Mouse (Mus musculus): Measurements from ENCODE around the gene Rara.

Gene Rara

DNA sequence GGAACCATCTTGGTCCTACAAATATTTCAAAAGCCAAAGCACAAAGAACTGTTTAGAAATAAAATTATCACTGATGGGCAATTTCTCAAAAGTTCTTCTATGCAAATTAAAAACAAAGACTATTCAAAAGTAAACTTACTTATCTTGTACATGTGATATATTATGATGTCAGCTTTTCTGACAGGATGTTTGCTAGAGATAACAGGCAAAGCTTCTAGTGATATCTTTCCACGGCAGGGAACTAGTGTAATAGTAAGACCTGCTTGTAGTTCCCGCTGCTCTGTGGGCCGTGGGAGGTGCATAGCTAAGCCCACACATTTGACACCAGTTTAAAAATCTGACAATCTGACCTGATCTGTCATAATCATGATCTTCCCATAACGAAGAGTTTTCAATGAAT lies 82.5 kb downstream of the Rara start:
- DNase-seq: no peak

DNA sequence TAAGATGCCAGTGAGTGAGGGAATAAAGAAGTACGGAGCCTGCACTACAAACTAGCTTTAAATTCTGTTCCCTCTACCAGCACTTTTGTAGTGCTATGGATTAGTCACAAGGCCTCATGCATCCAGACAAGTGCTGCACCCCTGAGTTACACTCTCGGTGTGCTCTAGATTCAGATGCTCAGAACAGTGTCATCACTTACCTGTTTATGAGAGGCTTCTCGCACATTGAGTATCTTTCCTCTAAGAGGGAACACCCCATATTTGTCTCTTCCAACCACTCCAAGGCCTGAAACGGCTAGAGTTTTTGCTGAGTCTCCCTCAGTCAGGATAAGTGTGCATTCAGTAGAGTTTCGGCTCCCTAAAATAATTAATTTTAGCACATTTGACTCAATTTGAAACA lies 83.1 kb downstream of the Rara start:
- DNase-seq: no peak

DNA sequence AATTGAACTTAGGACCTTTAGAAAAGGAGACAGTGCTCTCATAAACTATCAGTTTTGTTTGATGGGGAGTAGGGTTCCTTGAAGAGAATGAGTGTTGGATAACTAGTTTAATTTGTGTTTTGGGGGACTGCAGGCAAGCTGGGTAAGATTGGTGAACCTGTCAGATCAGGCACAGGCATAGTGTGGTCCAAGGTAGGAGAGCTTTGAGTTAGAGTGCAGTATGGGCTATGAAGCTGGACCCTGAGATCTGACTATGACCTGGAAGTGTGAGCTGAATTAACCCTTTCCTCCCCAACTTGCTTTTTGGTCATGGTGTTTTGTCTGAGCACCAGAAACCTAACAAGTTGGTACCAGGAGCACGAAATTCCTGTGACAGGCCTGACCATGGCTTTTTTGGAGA lies 86.2 kb downstream of the Rara start:
- DNase-seq: no peak

DNA sequence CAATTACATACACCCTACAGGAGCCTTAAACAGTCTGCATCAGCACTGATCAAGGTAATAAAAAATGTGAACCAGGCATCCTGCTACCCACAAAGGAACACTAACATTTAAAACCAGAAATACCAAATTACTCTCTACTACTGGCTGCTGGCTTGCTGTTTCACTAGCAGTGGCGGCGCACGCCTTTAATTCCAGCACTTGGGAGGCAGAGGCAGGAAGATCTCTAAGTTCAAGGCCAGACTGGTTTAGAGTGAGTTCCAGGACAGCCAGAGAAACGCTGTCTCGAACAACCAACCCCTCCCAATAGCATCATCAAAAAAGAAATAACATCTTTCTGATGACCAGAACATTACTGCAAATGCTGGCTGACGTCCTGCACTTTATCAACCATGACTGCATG lies 92.2 kb downstream of the Rara start:
- no peak for DNase-seq

DNA sequence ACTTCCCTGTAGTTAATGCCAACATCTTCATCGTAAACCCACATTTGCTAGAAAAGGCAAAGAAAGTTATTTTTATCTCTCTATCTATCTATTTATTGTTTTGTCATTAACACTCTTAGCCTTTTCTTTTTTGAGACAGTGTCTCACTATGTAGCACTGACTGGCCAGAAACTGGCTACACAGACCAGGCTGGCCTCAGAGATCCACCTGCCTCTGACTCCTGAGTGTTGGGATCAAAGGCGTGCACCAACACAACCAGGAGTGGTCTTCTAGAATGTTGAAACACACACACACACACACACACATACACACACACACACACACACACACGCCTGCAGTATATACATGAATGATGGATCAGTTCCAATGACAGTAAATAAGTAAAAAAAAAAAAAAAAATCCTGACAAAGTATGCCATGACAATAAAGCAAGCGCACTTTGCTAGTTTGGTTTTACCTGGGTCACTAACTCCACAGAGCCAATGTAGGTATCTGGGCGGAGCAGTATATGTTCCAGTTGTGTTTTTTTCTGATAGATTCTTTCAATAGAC lies 94.8 kb downstream of the Rara start:
- no peak for DNase-seq

DNA sequence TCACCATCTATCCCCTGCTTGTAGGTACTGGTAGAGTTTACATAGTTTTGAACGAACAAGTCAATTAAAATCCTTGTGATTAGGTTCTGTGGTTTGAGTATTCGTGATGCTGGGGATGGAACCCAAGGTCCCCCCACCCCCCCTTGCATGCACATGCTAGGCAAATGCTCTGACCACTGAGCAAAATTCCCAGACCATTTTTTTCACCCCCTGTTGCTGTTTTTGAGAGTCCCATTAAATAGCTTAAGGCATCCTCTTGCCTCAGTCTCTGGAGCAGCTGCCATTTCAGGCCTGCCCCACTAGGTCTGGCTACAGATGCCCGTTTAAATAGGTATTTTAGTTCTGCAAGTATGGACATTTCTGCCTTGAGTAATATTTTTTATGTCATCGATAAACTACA lies 95.5 kb downstream of the Rara start:
- DNase-seq: no peak

DNA sequence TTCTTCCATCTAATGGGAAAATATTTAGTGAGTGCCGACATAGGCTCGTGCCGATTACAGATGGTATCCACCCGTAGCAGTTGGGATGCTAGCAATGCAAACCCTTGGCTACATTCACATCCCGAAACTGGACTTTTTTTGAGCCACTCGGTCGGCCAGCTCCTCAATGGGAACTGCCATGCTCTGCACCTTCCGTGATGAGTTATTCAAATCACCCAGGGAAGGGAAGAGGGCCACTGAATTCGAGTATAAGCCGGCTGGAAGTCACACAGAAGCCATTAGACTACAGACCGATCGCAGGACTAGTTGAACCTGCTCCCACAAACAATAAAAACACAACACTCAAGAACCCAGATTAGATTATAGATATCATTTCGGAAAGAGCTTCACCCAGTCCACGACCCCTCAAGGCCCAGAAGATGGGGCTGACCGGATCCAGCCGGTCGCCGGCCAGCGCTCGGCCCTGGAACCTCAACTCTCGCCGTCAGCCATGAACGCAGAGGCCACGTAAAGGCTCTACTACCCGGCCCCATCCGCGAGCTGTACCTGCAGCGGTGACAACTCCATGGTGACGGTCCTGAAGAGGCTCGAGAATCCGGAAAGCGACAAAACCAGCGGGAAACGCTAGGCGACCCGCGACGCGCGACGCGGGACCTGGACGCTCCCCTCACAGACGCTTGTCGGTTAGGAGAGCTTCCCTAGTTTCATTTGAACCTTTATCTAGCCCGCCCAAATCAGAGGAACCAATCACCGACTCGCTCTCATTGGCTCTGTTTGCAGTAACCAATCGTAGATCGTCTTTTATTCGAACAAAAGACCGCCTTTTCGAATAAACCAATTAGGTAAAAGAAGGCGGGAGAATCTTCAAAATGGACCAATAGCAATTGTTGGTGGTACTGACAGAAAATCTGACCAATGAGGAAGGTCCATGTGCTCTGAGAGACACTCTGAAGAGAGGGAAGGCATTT lies 96.2 kb downstream of the Rara start, which contains the start of gene Top2a:
Gene Top2a, minus strand, starts transcription at position 690 of the 968 bp plus-strand sequence.
- DNase-seq: peak; percentile 80 to 96
